In genomic region chr19:9915935-9916334, GRCm38 (mm10) we compare ENCODE assay signal across 8 mouse cellular contexts. TPM values are rescaled to one million over a fixed set of nuclear protein-coding genes. Genes with fewer than 3 reads are reported as not detected.
A peak's percentile ranks its signal among the peaks of the same experiment; 100 is the strongest.
DNase-seq lines count a peak whose midpoint lies in the region; ATAC-seq and TF ChIP-seq lines count a peak whose summit lies in the region.

No protein-coding gene starts in this region.

- no peak for ATAC-seq in heart, embryonic 11.5 days (replicated peaks; ENCODE audit: insufficient number of reproducible peaks, low FRiP score, low TSS enrichment)
- peak; percentile 79 for ATAC-seq in forebrain, embryonic 14.5 days
- peak; percentile 65; the same call in 1 of the 2 replicates for ATAC-seq in hindbrain, embryonic 14.5 days (ENCODE audit: low FRiP score)
- ATAC-seq in midbrain, embryonic 16.5 days: peak; percentile 54; the same call in 1 of the 2 replicates

- no peaks in the 10 kb centered on the region for H3K36me3 ChIP-seq in heart, adult 2 months (ENCODE audit: control insufficient read depth, insufficient read depth, low read length)
- no peaks in the 10 kb centered on the region for H3K36me3 ChIP-seq in heart, embryonic 11.5 days (ENCODE audit: control insufficient read depth, insufficient read depth, low read length)
- H3K36me3 ChIP-seq in forebrain, embryonic 14.5 days (ENCODE audit: control insufficient read depth, insufficient read depth, low read length): no peaks in the 10 kb centered on the region
- no peaks in the 10 kb centered on the region for H3K36me3 ChIP-seq in hindbrain, embryonic 14.5 days (replicated peaks; ENCODE audit: control insufficient read depth, insufficient read depth)
- no peaks in the 10 kb centered on the region for H3K36me3 ChIP-seq in midbrain, embryonic 16.5 days (ENCODE audit: control insufficient read depth, insufficient read depth, low read length)
- no peaks in the 10 kb centered on the region for H3K36me3 ChIP-seq in spleen, adult 2 months (ENCODE audit: control insufficient read depth, insufficient read depth, low read length)

- no peak for TF ChIP-seq POLR2A in heart, adult 2 months (IDR thresholded peaks at IDR 0.05; ENCODE audit: insufficient read depth, low read depth, low read length)
- TF ChIP-seq POLR2A in spleen, adult 2 months (IDR thresholded peaks at IDR 0.05; ENCODE audit: low read depth, low read length): no peak

- H3K27me3 ChIP-seq in heart, adult 2 months (ENCODE audit: control insufficient read depth, insufficient read depth, low read length): no peaks in the 10 kb centered on the region
- H3K27me3 ChIP-seq in heart, embryonic 11.5 days (ENCODE audit: control insufficient read depth, insufficient read depth, low read length): no peaks in the 10 kb centered on the region
- no peaks in the 10 kb centered on the region for H3K27me3 ChIP-seq in forebrain, embryonic 14.5 days (replicated peaks; ENCODE audit: control insufficient read depth, insufficient read depth, low read length)
- no peaks in the 10 kb centered on the region for H3K27me3 ChIP-seq in hindbrain, embryonic 14.5 days (ENCODE audit: control insufficient read depth, insufficient read depth, low read length)
- H3K27me3 ChIP-seq in midbrain, embryonic 16.5 days (ENCODE audit: control insufficient read depth, insufficient read depth, low read depth, low read length): no peaks in the 10 kb centered on the region
- H3K27me3 ChIP-seq in spleen, adult 2 months (ENCODE audit: control insufficient read depth, insufficient read depth, low read length): no peaks in the 10 kb centered on the region

- WGBS in heart, adult 2 months: 0% methylated on average over 1 of the region's 1 CpGs
- 0% methylated on average over 1 of the region's 1 CpGs for WGBS in heart, embryonic 11.5 days (ENCODE audit: insufficient replicate concordance)
- WGBS in forebrain, embryonic 14.5 days: 4% methylated on average over 1 of the region's 1 CpGs
- WGBS in hindbrain, embryonic 14.5 days: 0% methylated on average over 1 of the region's 1 CpGs
- 0% methylated on average over 1 of the region's 1 CpGs for WGBS in midbrain, embryonic 16.5 days
- 0% methylated on average over 1 of the region's 1 CpGs for WGBS in spleen, adult 2 months

- intact Hi-C loops in heart, adult 2 months (cut with DNase I): loop anchor here (1.0 to 5.0 kb wide), 3 partner anchors 75 to 281 kb away; no protein-coding TSS in a partner anchor
- intact Hi-C loops in left cerebral cortex, postnatal 25 days (cut with DNase I): loop anchor here (1.0 to 5.0 kb wide), 4 partner anchors 75 to 281 kb away; no protein-coding TSS in a partner anchor

- H3K27ac ChIP-seq in heart, adult 2 months: no peak overlapping the region
- no peak overlapping the region for H3K27ac ChIP-seq in heart, embryonic 11.5 days (ENCODE audit: low read depth, low read length)
- no peak overlapping the region for H3K27ac ChIP-seq in forebrain, embryonic 14.5 days (ENCODE audit: low read depth, low read length)
- no peak overlapping the region for H3K27ac ChIP-seq in hindbrain, embryonic 14.5 days
- H3K27ac ChIP-seq in midbrain, embryonic 16.5 days (ENCODE audit: low read length): no peak overlapping the region
- no peak overlapping the region for H3K27ac ChIP-seq in spleen, adult 2 months (ENCODE audit: insufficient read depth, low read length)

- H3K9me3 ChIP-seq in heart, embryonic 11.5 days (replicated peaks; ENCODE audit: control insufficient read depth, low read length): no peaks in the 10 kb centered on the region
- H3K9me3 ChIP-seq in forebrain, embryonic 14.5 days (replicated peaks; ENCODE audit: control insufficient read depth, low read length): no peaks in the 10 kb centered on the region
- no peaks in the 10 kb centered on the region for H3K9me3 ChIP-seq in hindbrain, embryonic 14.5 days (ENCODE audit: control insufficient read depth, low read length)
- H3K9me3 ChIP-seq in midbrain, embryonic 16.5 days (replicated peaks; ENCODE audit: control insufficient read depth, low read length, poor library complexity, severe bottlenecking): no peaks in the 10 kb centered on the region

- peak; percentile 73 to 74 for DNase-seq in heart, adult 2 months
- peak; percentile 72 for DNase-seq in c-Kit-positive CD71-negative TER-119-negative erythroid progenitor cells, embryonic 14.5 days (ENCODE audit: low read depth)
- DNase-seq in forebrain, embryonic 14.5 days (ENCODE audit: low spot score): peak; percentile 88
- peak; percentile 92 for DNase-seq in hindbrain, embryonic 14.5 days (ENCODE audit: low spot score)
- DNase-seq in left cerebral cortex, postnatal 25 days (ENCODE audit: low spot score in 2 of 2): peak; percentile 77 to 85
- peak; percentile 60 to 83 for DNase-seq in spleen, adult 2 months (ENCODE audit: low read depth in 1 of 2, low spot score in 2 of 2)

- no peak overlapping the region for H3K4me3 ChIP-seq in heart, adult 2 months
- H3K4me3 ChIP-seq in heart, embryonic 11.5 days (ENCODE audit: low read depth, low read length): no peak overlapping the region
- no peak overlapping the region for H3K4me3 ChIP-seq in forebrain, embryonic 14.5 days (ENCODE audit: low read depth, low read length)
- H3K4me3 ChIP-seq in hindbrain, embryonic 14.5 days (replicated peaks; ENCODE audit: low read length): no peak overlapping the region
- no peak overlapping the region for H3K4me3 ChIP-seq in midbrain, embryonic 16.5 days (ENCODE audit: low read depth, low read length)
- no peak overlapping the region for H3K4me3 ChIP-seq in spleen, adult 2 months (ENCODE audit: extremely low read depth, insufficient read depth, insufficient read length)

- no peak overlapping the region for H3K4me2 ChIP-seq in heart, embryonic 11.5 days
- no peak overlapping the region for H3K4me2 ChIP-seq in forebrain, embryonic 14.5 days (ENCODE audit: low read length)
- no peak overlapping the region for H3K4me2 ChIP-seq in hindbrain, embryonic 14.5 days (replicated peaks)
- no peak overlapping the region for H3K4me2 ChIP-seq in midbrain, embryonic 16.5 days (ENCODE audit: low read length)

- H3K79me2 ChIP-seq in heart, adult 2 months (replicated peaks; ENCODE audit: control insufficient read depth, insufficient read depth, low read length): no peaks in the 10 kb centered on the region

- H3K4me1 ChIP-seq in heart, adult 2 months (ENCODE audit: control insufficient read depth, insufficient read depth, low read length): peaks cover 2% of the 10 kb centered on the region
- H3K4me1 ChIP-seq in heart, embryonic 11.5 days (ENCODE audit: control insufficient read depth, insufficient read depth, low read length): no peaks in the 10 kb centered on the region
- no peaks in the 10 kb centered on the region for H3K4me1 ChIP-seq in forebrain, embryonic 14.5 days (ENCODE audit: control insufficient read depth, insufficient read depth, low read length)
- no peaks in the 10 kb centered on the region for H3K4me1 ChIP-seq in hindbrain, embryonic 14.5 days (replicated peaks; ENCODE audit: control insufficient read depth, insufficient read depth, low read length)
- no peaks in the 10 kb centered on the region for H3K4me1 ChIP-seq in midbrain, embryonic 16.5 days (ENCODE audit: control insufficient read depth, insufficient read depth, low read length)
- H3K4me1 ChIP-seq in spleen, adult 2 months (ENCODE audit: control insufficient read depth, insufficient read depth, insufficient read length): peaks cover 9% of the 10 kb centered on the region; the same call in 1 of the 2 replicates

- peak; percentile 81 for TF ChIP-seq CTCF in heart, adult 2 months (IDR thresholded peaks at IDR 0.05)
- TF ChIP-seq CTCF in spleen, adult 2 months (IDR thresholded peaks at IDR 0.05; ENCODE audit: extremely low read depth, insufficient read depth, insufficient read length, insufficient replicate concordance): peak; percentile 93; the same call in 1 of the 2 replicates

- TF ChIP-seq EP300 in heart, adult 2 months (IDR thresholded peaks at IDR 0.05; ENCODE audit: insufficient read depth, low read depth, low read length): peak; percentile 92

- no peak overlapping the region for H3K9ac ChIP-seq in heart, adult 2 months (ENCODE audit: low read depth, low read length)
- H3K9ac ChIP-seq in heart, embryonic 11.5 days (ENCODE audit: low read depth, low read length): no peak overlapping the region
- no peak overlapping the region for H3K9ac ChIP-seq in forebrain, embryonic 14.5 days (ENCODE audit: low read length)
- no peak overlapping the region for H3K9ac ChIP-seq in hindbrain, embryonic 14.5 days
- no peak overlapping the region for H3K9ac ChIP-seq in midbrain, embryonic 16.5 days (ENCODE audit: low read depth, low read length)

RNA-seq across cellular contexts. Expression of gene Incenp, which starts 16.6 kb away (rescaled TPM):
- total RNA-seq in heart, adult 2 months (2021): 1 to 10 TPM; 2.6 to 5.5 TPM
- 2.9 and 4.5 TPM in 2 replicates for polyA plus RNA-seq in heart, adult 2 months (2012; rRNA removed)
- polyA plus RNA-seq in heart, embryonic 11.5 days (2014; fragmentation: Nextera tagmentation; extraction: Ambion mirVana): 62.6 and 67.2 TPM in 2 replicates
- 39.8 and 41.0 TPM in 2 replicates for polyA plus RNA-seq in forebrain, embryonic 14.5 days (2014; fragmentation: Nextera tagmentation; extraction: Ambion mirVana)
- polyA plus RNA-seq in hindbrain, embryonic 14.5 days (2014; fragmentation: Nextera tagmentation; extraction: Ambion mirVana): 18.9 and 22.6 TPM in 2 replicates
- total RNA-seq in left cerebral cortex, postnatal 25 days (2021): 10 to 100 TPM; 22.0 to 23.3 TPM
- 20.0 and 22.1 TPM in 2 replicates for polyA plus RNA-seq in midbrain, embryonic 16.5 days (2015; fragmentation: Nextera tagmentation; extraction: Ambion mirVana)
- 17.2 and 18.8 TPM in 2 replicates for polyA plus RNA-seq in spleen, adult 2 months (2012; rRNA removed)
